Mouse (Mus musculus): ENCODE results near the gene 4930455H04Rik. TPM values are rescaled to one million over a fixed set of nuclear protein-coding genes. Genes with fewer than 3 reads are reported as not detected.

The 4930455H04Rik gene
- polyA plus RNA-seq, 1 experiment from 2014 or later = not detected

GRCm38 (mm10) chr3:116943422-116943821 is 24.6 kb upstream of the 4930455H04Rik start:
- no peak overlapping the region for H3K4me3 ChIP-seq (ENCODE audit: low read depth, low read length)
- no peak overlapping the region for H3K4me2 ChIP-seq (ENCODE audit: low read length)
- 87% methylated on average over 4 of the region's 4 CpGs for WGBS
- H3K9me3 ChIP-seq (replicated peaks; ENCODE audit: control insufficient read depth, low read length, poor library complexity, severe bottlenecking) = no peaks in the 10 kb centered on the region
- no peak overlapping the region for H3K9ac ChIP-seq (ENCODE audit: low read depth, low read length)
- no peaks in the 10 kb centered on the region for H3K27me3 ChIP-seq (ENCODE audit: control insufficient read depth, insufficient read depth, low read depth, low read length)
- H3K4me1 ChIP-seq (ENCODE audit: control insufficient read depth, insufficient read depth, low read length) = no peaks in the 10 kb centered on the region
- H3K27ac ChIP-seq (ENCODE audit: low read length) = no peak overlapping the region
- H3K36me3 ChIP-seq (ENCODE audit: control insufficient read depth, insufficient read depth, low read length) = no peaks in the 10 kb centered on the region
- ATAC-seq = no peak

- H3K27ac ChIP-seq (ENCODE audit: low read length) = no peak overlapping the region
- WGBS = 90% methylated on average over 4 of the region's 4 CpGs
- H3K4me3 ChIP-seq (ENCODE audit: low read depth, low read length) = no peak overlapping the region
- no peaks in the 10 kb centered on the region for H3K9me3 ChIP-seq (replicated peaks; ENCODE audit: control insufficient read depth, low read length, poor library complexity, severe bottlenecking)
- no peak overlapping the region for H3K4me2 ChIP-seq (ENCODE audit: low read length)
- ATAC-seq = no peak
- H3K4me1 ChIP-seq (ENCODE audit: control insufficient read depth, insufficient read depth, low read length) = no peaks in the 10 kb centered on the region
- H3K9ac ChIP-seq (ENCODE audit: low read depth, low read length) = no peak overlapping the region
- no peaks in the 10 kb centered on the region for H3K36me3 ChIP-seq (ENCODE audit: control insufficient read depth, insufficient read depth, low read length)
- no peaks in the 10 kb centered on the region for H3K27me3 ChIP-seq (ENCODE audit: control insufficient read depth, insufficient read depth, low read depth, low read length)
These were observed 21.6 kb upstream of the 4930455H04Rik start for GRCm38 (mm10) chr3:116946476-116946875.

DNA sequence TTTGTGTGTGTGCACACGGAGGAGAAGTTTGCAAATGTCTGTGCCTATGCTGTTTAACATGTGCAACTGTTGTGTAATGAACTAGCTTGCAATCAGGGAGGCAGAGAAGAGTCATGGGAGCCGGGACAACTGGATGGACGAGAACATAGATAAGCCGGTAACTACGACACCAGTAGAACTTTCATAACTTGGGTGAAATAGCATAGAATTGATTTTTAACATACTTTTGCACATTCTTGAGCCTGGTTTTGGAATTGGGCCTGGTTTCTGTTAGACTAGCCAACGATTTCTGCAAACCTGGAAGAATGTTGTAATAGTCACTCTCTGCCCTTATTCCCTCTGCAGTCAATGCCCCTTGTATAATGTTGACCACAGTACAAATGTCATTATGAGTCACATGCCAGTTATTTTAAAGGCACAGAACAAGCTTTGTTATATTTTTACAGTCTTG is 17.4 kb upstream of the 4930455H04Rik start:
- Histone ChIP-seq H3K9ac (ENCODE audit: low read depth, low read length) (no peak overlapping the region), H3K4me1 (ENCODE audit: control insufficient read depth, insufficient read depth, low read length) (no peaks in the 10 kb centered on the region), H3K9me3 (replicated peaks; ENCODE audit: control insufficient read depth, low read length, poor library complexity, severe bottlenecking) (no peaks in the 10 kb centered on the region), H3K4me3 (ENCODE audit: low read depth, low read length) (no peak overlapping the region), H3K27me3 (ENCODE audit: control insufficient read depth, insufficient read depth, low read depth, low read length) (no peaks in the 10 kb centered on the region), H3K4me2 (ENCODE audit: low read length) (no peak overlapping the region), H3K36me3 (ENCODE audit: control insufficient read depth, insufficient read depth, low read length) (no peaks in the 10 kb centered on the region), H3K27ac (ENCODE audit: low read length) (no peak overlapping the region)
- 92% methylated on average over 6 of the region's 6 CpGs for WGBS
- ATAC-seq = no peak

DNA sequence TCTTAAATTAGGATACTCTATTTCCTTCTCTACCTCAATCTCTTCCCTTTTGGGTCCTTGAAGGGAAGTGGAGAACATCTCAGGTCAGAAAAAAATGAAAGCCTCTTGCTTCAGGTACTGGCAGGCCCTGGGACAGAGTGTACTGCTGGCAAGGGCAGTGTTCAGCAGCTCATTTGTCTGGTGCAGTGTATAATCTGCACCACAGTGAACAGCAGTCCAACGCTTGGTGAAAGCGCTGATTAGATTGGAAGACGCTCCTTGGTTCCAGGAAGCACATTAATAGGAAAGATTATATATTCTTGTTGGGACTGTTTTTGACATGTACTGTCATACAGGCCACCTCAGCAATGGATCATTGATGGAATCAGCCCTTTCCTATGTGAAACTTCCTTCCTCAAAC is 16.6 kb upstream of the 4930455H04Rik start:
- 91% methylated on average over 3 of the region's 3 CpGs for WGBS
- Histone ChIP-seq H3K36me3 (ENCODE audit: control insufficient read depth, insufficient read depth, low read length) (no peaks in the 10 kb centered on the region), H3K4me1 (ENCODE audit: control insufficient read depth, insufficient read depth, low read length) (no peaks in the 10 kb centered on the region), H3K4me3 (ENCODE audit: low read depth, low read length) (no peak overlapping the region), H3K27ac (ENCODE audit: low read length) (no peak overlapping the region), H3K9me3 (replicated peaks; ENCODE audit: control insufficient read depth, low read length, poor library complexity, severe bottlenecking) (no peaks in the 10 kb centered on the region), H3K9ac (ENCODE audit: low read depth, low read length) (no peak overlapping the region), H3K27me3 (ENCODE audit: control insufficient read depth, insufficient read depth, low read depth, low read length) (no peaks in the 10 kb centered on the region), H3K4me2 (ENCODE audit: low read length) (no peak overlapping the region)
- no peak for ATAC-seq

- H3K4me1 ChIP-seq (ENCODE audit: control insufficient read depth, insufficient read depth, low read length) = no peaks in the 10 kb centered on the region
- H3K9ac ChIP-seq (ENCODE audit: low read depth, low read length) = no peak overlapping the region
- no peak for ATAC-seq
- no peak overlapping the region for H3K27ac ChIP-seq (ENCODE audit: low read length)
- no peak overlapping the region for H3K4me3 ChIP-seq (ENCODE audit: low read depth, low read length)
- 88% methylated on average over 8 of the region's 8 CpGs for WGBS
- no peaks in the 10 kb centered on the region for H3K9me3 ChIP-seq (replicated peaks; ENCODE audit: control insufficient read depth, low read length, poor library complexity, severe bottlenecking)
- H3K27me3 ChIP-seq (ENCODE audit: control insufficient read depth, insufficient read depth, low read depth, low read length) = no peaks in the 10 kb centered on the region
- H3K4me2 ChIP-seq (ENCODE audit: low read length) = no peak overlapping the region
- H3K36me3 ChIP-seq (ENCODE audit: control insufficient read depth, insufficient read depth, low read length) = no peaks in the 10 kb centered on the region
These were observed 15.7 kb upstream of the 4930455H04Rik start for GRCm38 (mm10) chr3:116952242-116952899.

GRCm38 (mm10) chr3:116953366-116953765 is 14.7 kb upstream of the 4930455H04Rik start:
- no peaks in the 10 kb centered on the region for H3K4me1 ChIP-seq (ENCODE audit: control insufficient read depth, insufficient read depth, low read length)
- ATAC-seq = no peak
- 91% methylated on average over 6 of the region's 6 CpGs for WGBS
- H3K9me3 ChIP-seq (replicated peaks; ENCODE audit: control insufficient read depth, low read length, poor library complexity, severe bottlenecking) = no peaks in the 10 kb centered on the region
- H3K9ac ChIP-seq (ENCODE audit: low read depth, low read length) = no peak overlapping the region
- H3K36me3 ChIP-seq (ENCODE audit: control insufficient read depth, insufficient read depth, low read length) = no peaks in the 10 kb centered on the region
- H3K4me2 ChIP-seq (ENCODE audit: low read length) = no peak overlapping the region
- H3K4me3 ChIP-seq (ENCODE audit: low read depth, low read length) = no peak overlapping the region
- no peaks in the 10 kb centered on the region for H3K27me3 ChIP-seq (ENCODE audit: control insufficient read depth, insufficient read depth, low read depth, low read length)
- H3K27ac ChIP-seq (ENCODE audit: low read length) = no peak overlapping the region

DNA sequence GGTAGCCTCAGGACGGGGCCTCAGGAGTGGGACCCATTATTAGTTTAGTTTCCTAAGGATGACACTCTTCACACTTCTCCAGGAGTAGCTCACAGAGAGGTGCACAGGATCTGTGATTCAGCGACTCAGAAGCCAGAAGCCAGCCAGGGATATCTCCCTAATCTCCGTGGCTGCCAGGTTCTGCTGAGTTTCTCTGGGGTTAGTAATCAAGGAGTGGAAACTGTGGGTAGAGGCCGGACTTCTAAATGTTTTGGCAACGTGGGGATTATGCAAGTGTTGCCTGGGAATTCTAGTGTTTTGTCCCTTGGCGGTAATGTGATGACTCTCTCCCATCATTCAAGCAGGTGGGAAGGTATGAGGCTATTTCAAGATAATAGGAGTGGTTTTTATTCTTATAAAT is 13.0 kb upstream of the 4930455H04Rik start:
- ATAC-seq = no peak
- no peaks in the 10 kb centered on the region for H3K9me3 ChIP-seq (replicated peaks; ENCODE audit: control insufficient read depth, low read length, poor library complexity, severe bottlenecking)
- WGBS = 70% methylated on average over 6 of the region's 6 CpGs
- H3K4me1 ChIP-seq (ENCODE audit: control insufficient read depth, insufficient read depth, low read length) = no peaks in the 10 kb centered on the region
- no peaks in the 10 kb centered on the region for H3K36me3 ChIP-seq (ENCODE audit: control insufficient read depth, insufficient read depth, low read length)
- no peak overlapping the region for H3K9ac ChIP-seq (ENCODE audit: low read depth, low read length)
- H3K4me2 ChIP-seq (ENCODE audit: low read length) = no peak overlapping the region
- no peaks in the 10 kb centered on the region for H3K27me3 ChIP-seq (ENCODE audit: control insufficient read depth, insufficient read depth, low read depth, low read length)
- no peak overlapping the region for H3K4me3 ChIP-seq (ENCODE audit: low read depth, low read length)
- no peak overlapping the region for H3K27ac ChIP-seq (ENCODE audit: low read length)

GRCm38 (mm10) chr3:116960414-116960813 is 7.7 kb upstream of the 4930455H04Rik start:
- no peaks in the 10 kb centered on the region for H3K4me1 ChIP-seq (ENCODE audit: control insufficient read depth, insufficient read depth, low read length)
- no peak overlapping the region for H3K4me3 ChIP-seq (ENCODE audit: low read depth, low read length)
- no peak for ATAC-seq
- 82% methylated on average over 2 of the region's 2 CpGs for WGBS
- H3K9ac ChIP-seq (ENCODE audit: low read depth, low read length) = no peak overlapping the region
- no peak overlapping the region for H3K27ac ChIP-seq (ENCODE audit: low read length)
- no peaks in the 10 kb centered on the region for H3K36me3 ChIP-seq (ENCODE audit: control insufficient read depth, insufficient read depth, low read length)
- H3K9me3 ChIP-seq (replicated peaks; ENCODE audit: control insufficient read depth, low read length, poor library complexity, severe bottlenecking) = no peaks in the 10 kb centered on the region
- H3K4me2 ChIP-seq (ENCODE audit: low read length) = no peak overlapping the region
- H3K27me3 ChIP-seq (ENCODE audit: control insufficient read depth, insufficient read depth, low read depth, low read length) = no peaks in the 10 kb centered on the region

GRCm38 (mm10) chr3:116961354-116962142 is 6.5 kb upstream of the 4930455H04Rik start:
- Histone ChIP-seq H3K4me2 (ENCODE audit: low read length) (no peak overlapping the region), H3K27me3 (ENCODE audit: control insufficient read depth, insufficient read depth, low read depth, low read length) (no peaks in the 10 kb centered on the region), H3K4me3 (ENCODE audit: low read depth, low read length) (no peak overlapping the region), H3K9me3 (replicated peaks; ENCODE audit: control insufficient read depth, low read length, poor library complexity, severe bottlenecking) (no peaks in the 10 kb centered on the region), H3K4me1 (ENCODE audit: control insufficient read depth, insufficient read depth, low read length) (peaks cover under 1% of the 10 kb centered on the region), H3K27ac (ENCODE audit: low read length) (no peak overlapping the region), H3K9ac (ENCODE audit: low read depth, low read length) (no peak overlapping the region), H3K36me3 (ENCODE audit: control insufficient read depth, insufficient read depth, low read length) (no peaks in the 10 kb centered on the region)
- WGBS = 71% methylated on average over 15 of the region's 15 CpGs
- no peak for ATAC-seq
